Mouse (Mus musculus) lung, postnatal 0 days (tissue): ENCODE measurements at regions not wholly inside any gene's neighbourhood (a gene's known extent, or its start where the extent isn't known, plus 50 kb on each side); places are given as distances from the start of the nearest gene placed in this dataset.

Experiments used
- CTCF ChIP-seq: IDR thresholded peaks from 2 replicates; pipeline ENCODE4 v1.5.1; 2016; ENCODE audit warnings: antibody characterized with exemption, mild to moderate bottlenecking
- EP300 ChIP-seq: IDR thresholded peaks from 2 replicates; pipeline ENCODE4 v1.6.1; 2016; ENCODE audit warnings: antibody characterized with exemption, mild to moderate bottlenecking, control low read depth

DNA sequence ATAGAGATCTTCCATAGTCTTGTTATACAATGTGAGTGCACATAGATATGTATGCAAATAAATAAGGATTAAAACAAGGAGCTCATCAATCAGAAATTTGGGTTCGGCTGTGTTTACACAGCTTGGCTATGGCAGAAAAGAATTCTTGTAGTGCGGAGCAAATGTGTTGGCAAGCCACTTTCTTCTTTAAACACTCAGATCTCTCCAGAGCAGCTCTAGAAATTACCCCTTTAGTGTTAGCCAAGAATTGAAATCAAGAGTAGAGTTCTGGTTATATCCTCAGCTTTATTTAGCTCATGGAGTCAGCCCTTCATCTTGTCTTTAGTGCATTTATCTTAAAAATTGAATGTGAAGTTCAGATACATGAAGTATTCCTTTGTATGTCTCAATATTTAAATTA lies 164.5 kb upstream of the Fam84a start:
- TF ChIP-seq CTCF, result no peak
- no peak for TF ChIP-seq EP300
